Mouse (Mus musculus): Measurements from ENCODE around the gene Ddc. TPM values are rescaled to one million over a fixed set of nuclear protein-coding genes. Genes with fewer than 3 reads are reported as not detected.

The Ddc gene
- polyA plus RNA-seq, 1 experiment from 2014 or later, result 20.7 TPM

GRCm38 (mm10) chr11:11800304-11800703, 97.6 kb downstream of the Ddc start:
- WGBS, result 85% methylated on average over 3 of the region's 3 CpGs
- Histone ChIP-seq H3K9ac (no peak overlapping the region), H3K4me3 (replicated peaks) (no peak overlapping the region), H3K9me3 (replicated peaks) (no peaks in the 10 kb centered on the region), H3K4me2 (replicated peaks) (no peak overlapping the region), H3K4me1 (no peaks in the 10 kb centered on the region), H3K27me3 (no peaks in the 10 kb centered on the region), H3K36me3 (peaks cover 22% of the 10 kb centered on the region), H3K27ac (replicated peaks) (no peak overlapping the region)
- ATAC-seq (ENCODE audit: insufficient number of reproducible peaks, low FRiP score, low TSS enrichment, low read depth), result no peak

GRCm38 (mm10) chr11:11798690-11799089, 99.3 kb downstream of the Ddc start:
- ATAC-seq (ENCODE audit: insufficient number of reproducible peaks, low FRiP score, low TSS enrichment, low read depth), result no peak
- Histone ChIP-seq H3K36me3 (peaks cover 19% of the 10 kb centered on the region), H3K4me2 (replicated peaks) (no peak overlapping the region), H3K27me3 (no peaks in the 10 kb centered on the region), H3K27ac (replicated peaks) (no peak overlapping the region), H3K4me3 (replicated peaks) (no peak overlapping the region), H3K4me1 (no peaks in the 10 kb centered on the region), H3K9ac (no peak overlapping the region), H3K9me3 (replicated peaks) (no peaks in the 10 kb centered on the region)
- 95% methylated on average over 1 of the region's 1 CpGs for WGBS

GRCm38 (mm10) chr11:11794626-11795025, 103.3 kb downstream of the Ddc start:
- H3K4me1 ChIP-seq, result no peaks in the 10 kb centered on the region
- WGBS, result 83% methylated on average over 1 of the region's 1 CpGs
- H3K27me3 ChIP-seq, result no peaks in the 10 kb centered on the region
- no peak overlapping the region for H3K4me2 ChIP-seq (replicated peaks)
- ATAC-seq (ENCODE audit: insufficient number of reproducible peaks, low FRiP score, low TSS enrichment, low read depth), result no peak
- no peaks in the 10 kb centered on the region for H3K9me3 ChIP-seq (replicated peaks)
- no peak overlapping the region for H3K4me3 ChIP-seq (replicated peaks)
- peaks cover 6% of the 10 kb centered on the region; the same call in 1 of the 2 replicates for H3K36me3 ChIP-seq
- no peak overlapping the region for H3K9ac ChIP-seq
- no peak overlapping the region for H3K27ac ChIP-seq (replicated peaks)

- H3K4me1 ChIP-seq, result no peaks in the 10 kb centered on the region
- ATAC-seq (ENCODE audit: insufficient number of reproducible peaks, low FRiP score, low TSS enrichment, low read depth), result peak; percentile 77
- WGBS, result under 1% methylated on average over 8 of the region's 8 CpGs
- no peak overlapping the region for H3K9ac ChIP-seq
- H3K9me3 ChIP-seq (replicated peaks), result no peaks in the 10 kb centered on the region
- H3K27me3 ChIP-seq, result no peaks in the 10 kb centered on the region
- no peaks in the 10 kb centered on the region for H3K36me3 ChIP-seq
- peak overlapping the region; percentile 15; the same call in 1 of the 2 replicates for H3K4me3 ChIP-seq (replicated peaks)
- H3K27ac ChIP-seq (replicated peaks), result no peak overlapping the region
- H3K4me2 ChIP-seq (replicated peaks), result peak overlapping the region; percentile 28
Measured at GRCm38 (mm10) chr11:11788521-11788974, 109.4 kb downstream of the Ddc start.

- Histone ChIP-seq H3K9ac (no peak overlapping the region), H3K27me3 (no peaks in the 10 kb centered on the region), H3K27ac (replicated peaks) (no peak overlapping the region), H3K36me3 (no peaks in the 10 kb centered on the region), H3K4me2 (replicated peaks) (no peak overlapping the region), H3K4me1 (no peaks in the 10 kb centered on the region), H3K9me3 (replicated peaks) (no peaks in the 10 kb centered on the region), H3K4me3 (replicated peaks) (no peak overlapping the region)
- no peak for ATAC-seq (ENCODE audit: insufficient number of reproducible peaks, low FRiP score, low TSS enrichment, low read depth)
- 60% methylated on average over 6 of the region's 6 CpGs for WGBS
Measured at GRCm38 (mm10) chr11:11785457-11785856, 112.5 kb downstream of the Ddc start.

GRCm38 (mm10) chr11:11781728-11782127, 116.2 kb downstream of the Ddc start:
- no peak for ATAC-seq (ENCODE audit: insufficient number of reproducible peaks, low FRiP score, low TSS enrichment, low read depth)
- no peaks in the 10 kb centered on the region for H3K9me3 ChIP-seq (replicated peaks)
- no peaks in the 10 kb centered on the region for H3K36me3 ChIP-seq
- H3K4me2 ChIP-seq (replicated peaks), result no peak overlapping the region
- H3K9ac ChIP-seq, result no peak overlapping the region
- H3K27ac ChIP-seq (replicated peaks), result no peak overlapping the region
- no peaks in the 10 kb centered on the region for H3K27me3 ChIP-seq
- 79% methylated on average over 8 of the region's 8 CpGs for WGBS
- H3K4me3 ChIP-seq (replicated peaks), result no peak overlapping the region
- no peaks in the 10 kb centered on the region for H3K4me1 ChIP-seq

- ATAC-seq (ENCODE audit: insufficient number of reproducible peaks, low FRiP score, low TSS enrichment, low read depth), result no peak
- H3K27ac ChIP-seq (replicated peaks), result no peak overlapping the region
- WGBS, result 92% methylated on average over 6 of the region's 6 CpGs
- H3K4me1 ChIP-seq, result no peaks in the 10 kb centered on the region
- H3K4me3 ChIP-seq (replicated peaks), result no peak overlapping the region
- no peak overlapping the region for H3K9ac ChIP-seq
- no peaks in the 10 kb centered on the region for H3K27me3 ChIP-seq
- no peaks in the 10 kb centered on the region for H3K36me3 ChIP-seq
- no peaks in the 10 kb centered on the region for H3K9me3 ChIP-seq (replicated peaks)
- H3K4me2 ChIP-seq (replicated peaks), result no peak overlapping the region
Measured at GRCm38 (mm10) chr11:11778345-11778744, 119.6 kb downstream of the Ddc start.

- 86% methylated on average over 2 of the region's 2 CpGs for WGBS
- ATAC-seq (ENCODE audit: insufficient number of reproducible peaks, low FRiP score, low TSS enrichment, low read depth), result no peak
- Histone ChIP-seq H3K9ac (no peak overlapping the region), H3K4me3 (replicated peaks) (no peak overlapping the region), H3K27me3 (no peaks in the 10 kb centered on the region), H3K4me1 (no peaks in the 10 kb centered on the region), H3K36me3 (no peaks in the 10 kb centered on the region), H3K4me2 (replicated peaks) (no peak overlapping the region), H3K27ac (replicated peaks) (no peak overlapping the region), H3K9me3 (replicated peaks) (no peaks in the 10 kb centered on the region)
Measured at GRCm38 (mm10) chr11:11777796-11778195, 120.1 kb downstream of the Ddc start.

- ATAC-seq (ENCODE audit: insufficient number of reproducible peaks, low FRiP score, low TSS enrichment, low read depth), result no peak
- Histone ChIP-seq H3K4me1 (no peaks in the 10 kb centered on the region), H3K4me2 (replicated peaks) (no peak overlapping the region), H3K9ac (no peak overlapping the region), H3K36me3 (no peaks in the 10 kb centered on the region), H3K4me3 (replicated peaks) (no peak overlapping the region), H3K27ac (replicated peaks) (no peak overlapping the region), H3K9me3 (replicated peaks) (no peaks in the 10 kb centered on the region), H3K27me3 (no peaks in the 10 kb centered on the region)
- WGBS, result 66% methylated on average over 3 of the region's 3 CpGs
Measured at GRCm38 (mm10) chr11:11777246-11777645, 120.7 kb downstream of the Ddc start.

GRCm38 (mm10) chr11:11776822-11777174, 121.1 kb downstream of the Ddc start:
- Histone ChIP-seq H3K27ac (replicated peaks) (no peak overlapping the region), H3K9me3 (replicated peaks) (no peaks in the 10 kb centered on the region), H3K9ac (no peak overlapping the region), H3K4me1 (no peaks in the 10 kb centered on the region), H3K4me2 (replicated peaks) (no peak overlapping the region), H3K36me3 (no peaks in the 10 kb centered on the region), H3K27me3 (no peaks in the 10 kb centered on the region), H3K4me3 (replicated peaks) (no peak overlapping the region)
- 78% methylated on average over 7 of the region's 7 CpGs for WGBS
- no peak for ATAC-seq (ENCODE audit: insufficient number of reproducible peaks, low FRiP score, low TSS enrichment, low read depth)

- no peak overlapping the region for H3K9ac ChIP-seq
- no peaks in the 10 kb centered on the region for H3K9me3 ChIP-seq (replicated peaks)
- no peak for ATAC-seq (ENCODE audit: insufficient number of reproducible peaks, low FRiP score, low TSS enrichment, low read depth)
- no peaks in the 10 kb centered on the region for H3K4me1 ChIP-seq
- H3K27me3 ChIP-seq, result no peaks in the 10 kb centered on the region
- 59% methylated on average over 4 of the region's 4 CpGs for WGBS
- H3K36me3 ChIP-seq, result no peaks in the 10 kb centered on the region
- no peak overlapping the region for H3K4me2 ChIP-seq (replicated peaks)
- H3K4me3 ChIP-seq (replicated peaks), result no peak overlapping the region
- no peak overlapping the region for H3K27ac ChIP-seq (replicated peaks)
Measured at GRCm38 (mm10) chr11:11776071-11776821, 121.7 kb downstream of the Ddc start.

- ATAC-seq (ENCODE audit: insufficient number of reproducible peaks, low FRiP score, low TSS enrichment, low read depth), result no peak
Measured at GRCm38 (mm10) chr11:11774893-11775292, 123.1 kb downstream of the Ddc start.

More at GRCm38 (mm10) chr11:11774893-11775292, 123.1 kb downstream of the Ddc start:
- Histone ChIP-seq H3K36me3 (no peaks in the 10 kb centered on the region), H3K9me3 (replicated peaks) (no peaks in the 10 kb centered on the region), H3K4me2 (replicated peaks) (no peak overlapping the region), H3K27me3 (no peaks in the 10 kb centered on the region), H3K9ac (no peak overlapping the region), H3K4me3 (replicated peaks) (no peak overlapping the region), H3K27ac (replicated peaks) (no peak overlapping the region), H3K4me1 (no peaks in the 10 kb centered on the region)
- 86% methylated on average over 5 of the region's 5 CpGs for WGBS

Measured in embryonic facial prominence, embryonic 15.5 days (tissue).